Mouse (Mus musculus) spleen, adult 2 months (tissue): ENCODE data around the gene Arhgap22. TPM values are rescaled to one million over a fixed set of nuclear protein-coding genes. Genes with fewer than 3 reads are reported as not detected.

Experiments used
- DNase-seq, 2 experiments: peaks; one replicate each; pipeline versions ENCODE4 v3.0.0 to v3.0.0-alpha.2; 2012 to 2021; ENCODE audit warnings: low spot score in 2 of 2, low read depth in 1 of 2
- H3K27ac ChIP-seq: fragments of 200-500 bp; 2 replicates; pipeline ENCODE4 v1.5.1; 2012; ENCODE audit warnings: low read length, inconsistent platforms; ENCODE audit not compliant: insufficient read depth
- H3K27me3 ChIP-seq: fragments of 200-500 bp; 2 replicates; pipeline ENCODE4 v1.6.1; 2012; ENCODE audit warnings: mild to moderate bottlenecking, moderate library complexity, low read length, inconsistent platforms; ENCODE audit not compliant: control insufficient read depth, insufficient read depth
- H3K36me3 ChIP-seq: fragments of 200-500 bp; 2 replicates; pipeline ENCODE4 v1.6.1; 2012; ENCODE audit warnings: mild to moderate bottlenecking, low read length, inconsistent platforms; ENCODE audit not compliant: control insufficient read depth, insufficient read depth
- H3K4me1 ChIP-seq: fragments of 200-500 bp; 2 replicates; pipeline ENCODE4 v1.6.1; 2011; ENCODE audit warnings: inconsistent platforms; ENCODE audit not compliant: control insufficient read depth, insufficient read depth, insufficient read length
- H3K4me3 ChIP-seq: fragments of 200-500 bp; 2 replicates; pipeline ENCODE4 v1.5.1; 2011; ENCODE audit warnings: mild to moderate bottlenecking, inconsistent platforms; ENCODE audit not compliant: insufficient read depth, insufficient read length; ENCODE audit errors: extremely low read depth
- CTCF ChIP-seq: fragments of 200-500 bp; IDR thresholded peaks from 2 replicates; pipeline ENCODE4 v1.5.1; 2011; ENCODE audit warnings: mild to moderate bottlenecking, inconsistent platforms; ENCODE audit not compliant: insufficient read depth, insufficient read length, insufficient replicate concordance; ENCODE audit errors: extremely low read depth
- POLR2A ChIP-seq: fragments of 200-500 bp; IDR thresholded peaks from 2 replicates; pipeline ENCODE4 v1.6.1; 2011; ENCODE audit warnings: low read depth, low read length, inconsistent platforms
- WGBS: fragments of 180-500 bp; shearing (Covaris S2); methylation state at CpG from one replicate; pipeline ENCODE4 v1.1.7; 2018; 5-methylcytosine and 5-hydroxymethylcytosine counted together
- polyA plus RNA-seq: library from polyadenylated mRNA; depleted of rRNA; stranded (reverse); fragments of >200 nt; gene quantifications from 2 replicates; pipeline ENCODE4 v1.2.3, GENCODE M21; 2012

Arhgap22 gene
- polyA plus RNA-seq, 1 experiment, result 11.1 TPM

DNA sequence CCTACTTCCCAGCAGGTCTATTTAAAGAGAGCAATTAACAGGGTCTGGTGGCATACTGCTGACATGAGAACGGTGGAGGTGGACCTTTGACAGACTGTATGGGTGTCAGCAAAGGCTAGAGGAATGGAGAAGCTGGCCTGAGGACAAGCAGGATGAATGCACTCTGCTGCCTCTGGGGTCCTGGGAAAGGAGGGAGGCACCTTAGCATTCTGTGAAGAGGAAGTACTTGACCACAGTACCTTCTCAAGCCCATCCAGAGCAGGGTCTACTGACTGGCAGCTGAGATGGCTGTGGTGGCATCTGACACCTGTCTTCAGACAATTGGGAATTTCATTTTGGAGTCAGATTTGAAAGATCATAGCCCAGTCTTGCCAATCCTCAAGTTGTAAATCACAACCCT, 159.4 kb downstream of the Arhgap22 start:
- no peak overlapping the region for H3K4me3 ChIP-seq
- no peak for TF ChIP-seq POLR2A
- TF ChIP-seq CTCF, result no peak
- no peak for DNase-seq
- no peaks in the 10 kb centered on the region for H3K36me3 ChIP-seq
- H3K4me1 ChIP-seq, result no peaks in the 10 kb centered on the region
- WGBS, result 37% methylated on average over 1 of the region's 1 CpGs
- no peaks in the 10 kb centered on the region for H3K27me3 ChIP-seq
- H3K27ac ChIP-seq, result no peak overlapping the region

DNA sequence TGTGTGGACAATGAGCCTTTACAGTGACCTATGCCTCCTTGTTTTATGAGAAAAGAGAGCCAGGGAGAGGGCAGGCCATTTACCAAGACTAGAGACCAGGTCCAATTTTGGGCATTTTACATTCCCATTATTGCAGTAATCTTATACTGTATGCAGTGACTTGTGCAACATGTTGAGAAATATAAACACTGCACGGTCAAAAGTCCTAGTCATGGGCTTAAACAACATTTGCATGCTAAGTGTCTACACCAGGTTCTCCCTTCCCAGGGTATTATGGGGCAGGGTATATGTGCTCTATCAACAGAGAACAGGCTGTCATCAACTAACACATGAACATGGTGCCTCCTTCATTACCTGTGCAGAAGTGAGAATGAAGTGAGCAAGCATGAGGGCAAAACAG, 160.3 kb downstream of the Arhgap22 start:
- TF ChIP-seq CTCF, result no peak
- no peak for TF ChIP-seq POLR2A
- H3K27me3 ChIP-seq, result no peaks in the 10 kb centered on the region
- H3K27ac ChIP-seq, result no peak overlapping the region
- DNase-seq, result no peak
- H3K36me3 ChIP-seq, result no peaks in the 10 kb centered on the region
- 88% methylated on average over 1 of the region's 1 CpGs for WGBS
- no peaks in the 10 kb centered on the region for H3K4me1 ChIP-seq
- H3K4me3 ChIP-seq, result no peak overlapping the region

DNA sequence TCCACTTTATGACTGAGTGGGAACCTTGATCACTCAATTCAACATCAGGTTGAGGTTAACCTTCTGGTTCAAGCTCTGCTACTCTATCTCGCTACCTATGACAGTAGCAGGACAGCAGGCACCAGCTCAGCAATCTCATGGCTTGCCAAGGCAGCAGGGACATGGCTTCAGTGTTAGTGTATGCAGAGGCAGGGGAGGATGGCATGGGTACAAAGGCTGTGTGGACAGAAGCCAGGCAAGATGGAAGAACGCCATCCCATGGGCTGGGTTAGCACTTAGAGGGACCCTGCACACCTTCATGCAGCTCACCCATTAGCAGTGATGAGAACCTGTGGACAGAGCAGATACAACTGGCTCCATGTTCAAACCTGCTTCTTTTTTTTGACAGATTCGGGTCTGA, 163.4 kb downstream of the Arhgap22 start:
- no peak for TF ChIP-seq POLR2A
- H3K4me3 ChIP-seq, result no peak overlapping the region
- 84% methylated on average over 3 of the region's 3 CpGs for WGBS

DNA sequence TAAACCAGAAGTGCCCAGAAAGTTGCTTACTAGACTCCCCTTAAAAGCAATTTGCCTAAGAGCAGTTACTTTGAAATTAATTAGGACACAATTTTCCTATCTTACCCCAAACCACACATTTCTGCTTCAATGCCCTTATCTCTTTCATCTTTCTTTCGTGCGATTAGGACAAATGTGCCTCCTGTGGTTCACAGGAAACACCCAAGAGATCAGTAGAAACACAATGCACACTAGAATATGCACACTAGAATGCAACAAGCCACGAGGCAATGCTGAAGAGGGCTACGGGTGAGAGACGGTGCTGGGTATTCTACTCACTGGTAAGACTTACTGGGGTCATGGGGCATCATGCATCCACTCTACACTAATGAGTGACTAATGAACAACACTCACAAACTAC, 164.9 kb downstream of the Arhgap22 start:
- no peak for DNase-seq
- H3K4me3 ChIP-seq, result no peak overlapping the region
- H3K36me3 ChIP-seq, result peaks cover 7% of the 10 kb centered on the region; the same call in 1 of the 2 replicates
- WGBS, result 35% methylated on average over 5 of the region's 5 CpGs
- no peak for TF ChIP-seq POLR2A
- TF ChIP-seq CTCF, result no peak
- no peaks in the 10 kb centered on the region for H3K4me1 ChIP-seq
- no peaks in the 10 kb centered on the region for H3K27me3 ChIP-seq
- no peak overlapping the region for H3K27ac ChIP-seq

More for the DNA sequence above, 163.4 kb downstream of the Arhgap22 start:
- Histone ChIP-seq H3K4me1 (no peaks in the 10 kb centered on the region), H3K27ac (no peak overlapping the region), H3K27me3 (no peaks in the 10 kb centered on the region), H3K36me3 (peaks cover 3% of the 10 kb centered on the region; the same call in 1 of the 2 replicates)
- no peak for DNase-seq

DNA sequence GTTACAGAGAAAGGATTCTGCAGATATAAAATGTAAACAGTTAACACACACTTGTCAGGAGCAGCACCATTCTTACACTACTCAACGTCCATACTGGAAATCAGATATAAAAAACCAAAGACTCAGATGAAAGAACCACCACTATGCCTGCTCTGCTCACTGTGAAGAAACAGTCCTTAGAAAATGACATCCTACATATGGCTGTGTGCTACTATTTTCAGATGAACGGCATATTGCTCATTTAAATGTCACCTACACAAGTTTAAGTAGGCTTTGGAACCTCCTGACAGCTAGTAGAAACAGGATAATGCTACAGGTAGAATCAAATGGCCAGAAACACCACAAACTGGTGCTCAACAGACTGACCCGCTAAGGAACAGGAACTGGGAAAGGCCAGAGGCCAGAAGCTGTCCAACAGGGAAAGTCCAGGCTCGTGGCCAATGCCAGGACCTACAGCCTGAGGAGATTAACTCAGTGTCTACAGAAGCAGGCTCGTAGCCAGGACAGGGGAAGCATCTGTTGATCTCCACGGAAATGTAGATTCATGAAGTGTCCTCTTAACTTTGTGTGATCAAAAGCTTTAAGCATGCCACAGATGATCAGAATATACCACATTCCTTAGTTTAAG, 167.1 kb downstream of the Arhgap22 start:
- no peaks in the 10 kb centered on the region for H3K27me3 ChIP-seq
- no peak overlapping the region for H3K27ac ChIP-seq
- no peak for DNase-seq
- H3K4me3 ChIP-seq, result no peak overlapping the region
- no peak for TF ChIP-seq POLR2A
- TF ChIP-seq CTCF, result no peak
- H3K4me1 ChIP-seq, result no peaks in the 10 kb centered on the region
- WGBS, result 91% methylated on average over 6 of the region's 6 CpGs
- H3K36me3 ChIP-seq, result peaks cover 11% of the 10 kb centered on the region; the same call in 1 of the 2 replicates

DNA sequence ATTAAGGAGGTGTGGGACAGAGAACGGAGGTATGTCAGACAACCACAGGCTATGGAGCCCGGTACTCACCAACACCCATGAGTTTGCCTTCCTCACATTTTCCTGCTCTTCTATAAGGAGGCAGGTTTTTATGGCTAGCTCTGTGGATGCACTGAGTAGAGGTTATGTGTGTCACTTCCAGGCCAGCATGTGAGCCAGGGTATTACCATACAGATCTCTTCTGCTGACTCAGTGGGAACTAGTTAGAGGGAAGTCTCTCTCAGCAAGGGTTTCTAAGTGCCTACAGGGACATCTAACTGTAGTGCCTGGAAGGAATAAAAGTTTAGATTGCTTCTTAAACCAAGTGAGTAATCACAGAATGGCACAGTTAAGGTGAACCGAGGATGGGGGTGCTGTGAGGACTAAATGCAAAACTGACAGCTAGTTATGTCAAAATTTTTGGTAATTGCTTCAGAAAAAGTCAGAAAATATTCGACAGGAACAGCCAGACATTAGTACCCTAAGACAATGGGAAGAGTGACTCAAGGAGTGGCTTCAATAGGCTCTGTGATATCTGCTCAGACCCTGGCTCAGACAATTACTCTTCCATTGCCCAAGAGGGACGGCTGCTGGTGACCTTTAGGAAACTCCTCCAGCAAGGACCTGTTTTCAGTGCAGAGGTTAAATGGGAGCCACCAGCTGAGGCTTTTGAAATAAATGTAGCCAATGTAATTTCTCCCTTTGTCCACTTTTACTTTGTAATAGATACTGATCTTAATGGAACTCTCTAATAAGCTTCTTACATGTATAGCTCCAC, 184.4 kb downstream of the Arhgap22 start:
- Histone ChIP-seq H3K36me3 (peaks cover 2% of the 10 kb centered on the region), H3K27ac (peak overlapping the region; percentile 45; the same call in 1 of the 2 replicates), H3K4me1 (peaks cover 2% of the 10 kb centered on the region; the same call in 1 of the 2 replicates), H3K4me3 (no peak overlapping the region), H3K27me3 (no peaks in the 10 kb centered on the region)
- no peak for TF ChIP-seq CTCF
- TF ChIP-seq POLR2A, result no peak
- DNase-seq, result no peak
- WGBS, result 90% methylated on average over 5 of the region's 5 CpGs

DNA sequence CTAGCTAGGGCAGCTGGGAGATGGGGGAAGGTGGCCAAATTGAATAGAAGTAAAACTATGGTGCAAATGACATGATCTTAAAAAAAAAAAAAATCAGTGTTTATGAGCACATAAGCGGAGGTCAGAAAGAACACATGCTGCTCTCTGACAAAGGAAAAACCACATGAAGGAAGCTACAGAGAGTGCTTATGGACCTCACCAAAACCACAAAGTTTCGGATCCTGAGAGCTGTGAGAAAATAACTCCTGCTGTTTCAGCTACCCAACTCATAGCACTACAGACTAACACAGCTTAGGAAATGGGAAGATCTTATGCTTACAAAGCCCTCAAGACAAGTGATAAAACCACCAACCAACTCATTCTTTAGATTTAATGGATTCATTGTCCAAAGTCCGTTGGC, 186.2 kb downstream of the Arhgap22 start:
- no peak for DNase-seq

More for the DNA sequence above, 186.2 kb downstream of the Arhgap22 start:
- TF ChIP-seq POLR2A, result no peak
- no peak for TF ChIP-seq CTCF
- Histone ChIP-seq H3K27ac (no peak overlapping the region), H3K4me3 (no peak overlapping the region), H3K27me3 (no peaks in the 10 kb centered on the region), H3K36me3 (peaks cover 2% of the 10 kb centered on the region), H3K4me1 (peaks cover 2% of the 10 kb centered on the region; the same call in 1 of the 2 replicates)
- 14% methylated on average over 3 of the region's 3 CpGs for WGBS
